Mouse (Mus musculus): ENCODE results near the gene Atrnl1. TPM values are rescaled to one million over a fixed set of nuclear protein-coding genes. Genes with fewer than 3 reads are reported as not detected.
A peak's percentile ranks its signal among the peaks of the same experiment; 100 is the strongest.

Atrnl1 gene
- 5.5 and 5.7 TPM in 2 replicates for polyA plus RNA-seq (2015; fragmentation: Nextera tagmentation; extraction: Ambion mirVana)

DNA sequence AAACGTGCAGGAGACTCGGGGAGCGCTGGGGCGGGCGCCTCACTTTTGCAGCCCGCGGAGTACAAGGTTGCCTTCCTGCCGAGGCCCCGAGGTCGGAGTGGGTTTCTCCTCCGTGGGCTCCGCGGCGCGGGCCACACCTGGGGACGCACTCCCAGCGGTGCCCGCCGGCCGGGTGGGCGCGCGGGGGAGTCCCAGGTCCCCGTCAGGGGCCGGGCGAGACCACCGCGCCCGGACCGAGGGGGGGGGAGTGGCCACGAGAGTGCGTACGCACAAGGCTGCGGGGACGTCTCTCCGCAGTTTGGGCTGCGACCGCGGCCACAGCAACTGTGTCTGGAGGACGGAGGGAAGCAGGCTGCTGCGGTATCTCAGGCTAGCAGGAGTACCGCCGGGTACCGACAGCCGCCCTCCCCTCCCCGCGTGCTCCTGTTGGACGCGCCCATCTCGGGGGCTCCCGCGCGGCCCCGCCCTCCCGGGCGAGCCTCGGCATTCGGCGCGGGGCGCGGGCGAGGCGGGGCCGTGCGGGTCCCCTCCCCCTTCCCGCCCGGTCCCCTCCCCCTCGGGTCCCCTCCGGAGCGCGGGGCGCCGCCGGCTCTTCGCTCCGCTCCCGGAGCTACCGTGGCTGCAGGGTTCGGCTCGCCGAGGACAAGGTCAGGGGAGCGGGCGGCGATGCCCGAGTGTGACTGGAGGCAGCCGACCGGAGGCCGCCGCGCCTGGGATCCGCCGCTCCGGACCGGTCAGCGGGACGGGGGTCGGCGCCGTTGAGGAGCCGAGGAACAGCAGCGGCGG, at the start of gene Atrnl1:
TSS of gene Atrnl1 (plus strand) at position 559 of the 786 bp plus-strand sequence.
- peak; percentile 93 for ATAC-seq (ENCODE audit: insufficient read depth, low FRiP score)
- Histone ChIP-seq H3K4me2 (ENCODE audit: low read depth, low read length) (peak within 1 kb of the TSS; percentile 84), H3K27ac (ENCODE audit: low read length) (peak within 1 kb of the TSS; percentile 95), H3K27me3 (ENCODE audit: control insufficient read depth, insufficient read depth, low read length) (no peaks in the 10 kb centered on the region), H3K36me3 (ENCODE audit: control insufficient read depth, insufficient read depth, low read length) (no peaks in the 10 kb centered on the region), H3K9ac (ENCODE audit: low read length) (peak within 1 kb of the TSS; percentile 98), H3K4me1 (ENCODE audit: control insufficient read depth, insufficient read depth, low read length) (peaks cover 15% of the 10 kb centered on the region), H3K9me3 (replicated peaks; ENCODE audit: control insufficient read depth, low read length) (no peaks in the 10 kb centered on the region), H3K4me3 (replicated peaks; ENCODE audit: low read length) (peak within 1 kb of the TSS; percentile 88)
- under 1% methylated on average over 99 of the region's 103 CpGs for WGBS

DNA sequence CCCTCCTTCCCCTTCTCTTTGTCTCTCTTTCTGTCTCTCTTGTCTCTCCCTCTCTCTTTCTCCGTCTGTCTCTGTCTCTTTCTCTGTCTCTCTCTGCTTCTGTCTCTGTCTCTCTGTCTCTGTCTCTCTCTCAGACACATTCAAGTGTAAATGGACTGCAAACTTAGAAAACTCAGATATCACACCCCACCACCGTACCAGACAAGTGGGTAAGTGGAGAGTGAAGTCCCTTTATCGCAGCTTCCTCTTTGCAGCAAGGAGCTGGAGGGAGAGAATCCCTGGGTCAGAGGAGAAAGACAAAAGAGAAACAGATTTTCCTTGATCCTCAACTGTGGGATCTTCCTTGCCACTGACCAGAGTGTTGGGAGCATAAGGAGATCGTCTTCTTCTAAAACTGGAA, 49.3 kb upstream of the Atrnl1 start:
- no peaks in the 10 kb centered on the region for H3K36me3 ChIP-seq (ENCODE audit: control insufficient read depth, insufficient read depth, low read length)
- no peak overlapping the region for H3K4me2 ChIP-seq (ENCODE audit: low read depth, low read length)
- 80% methylated on average over 4 of the region's 4 CpGs for WGBS
- H3K9me3 ChIP-seq (replicated peaks; ENCODE audit: control insufficient read depth, low read length), result no peaks in the 10 kb centered on the region; the same call in 1 of the 2 replicates
- H3K4me1 ChIP-seq (ENCODE audit: control insufficient read depth, insufficient read depth, low read length), result peaks cover 4% of the 10 kb centered on the region; the same call in 1 of the 2 replicates
- no peak overlapping the region for H3K4me3 ChIP-seq (replicated peaks; ENCODE audit: low read length)
- no peak overlapping the region for H3K9ac ChIP-seq (ENCODE audit: low read length)
- H3K27me3 ChIP-seq (ENCODE audit: control insufficient read depth, insufficient read depth, low read length), result no peaks in the 10 kb centered on the region
- H3K27ac ChIP-seq (ENCODE audit: low read length), result no peak overlapping the region
- no peak for ATAC-seq (ENCODE audit: insufficient read depth, low FRiP score)

- WGBS, result 67% methylated on average over 6 of the region's 6 CpGs
Observed at GRCm38 (mm10) chr19:57569040-57569439, 41.8 kb upstream of the Atrnl1 start.

DNA sequence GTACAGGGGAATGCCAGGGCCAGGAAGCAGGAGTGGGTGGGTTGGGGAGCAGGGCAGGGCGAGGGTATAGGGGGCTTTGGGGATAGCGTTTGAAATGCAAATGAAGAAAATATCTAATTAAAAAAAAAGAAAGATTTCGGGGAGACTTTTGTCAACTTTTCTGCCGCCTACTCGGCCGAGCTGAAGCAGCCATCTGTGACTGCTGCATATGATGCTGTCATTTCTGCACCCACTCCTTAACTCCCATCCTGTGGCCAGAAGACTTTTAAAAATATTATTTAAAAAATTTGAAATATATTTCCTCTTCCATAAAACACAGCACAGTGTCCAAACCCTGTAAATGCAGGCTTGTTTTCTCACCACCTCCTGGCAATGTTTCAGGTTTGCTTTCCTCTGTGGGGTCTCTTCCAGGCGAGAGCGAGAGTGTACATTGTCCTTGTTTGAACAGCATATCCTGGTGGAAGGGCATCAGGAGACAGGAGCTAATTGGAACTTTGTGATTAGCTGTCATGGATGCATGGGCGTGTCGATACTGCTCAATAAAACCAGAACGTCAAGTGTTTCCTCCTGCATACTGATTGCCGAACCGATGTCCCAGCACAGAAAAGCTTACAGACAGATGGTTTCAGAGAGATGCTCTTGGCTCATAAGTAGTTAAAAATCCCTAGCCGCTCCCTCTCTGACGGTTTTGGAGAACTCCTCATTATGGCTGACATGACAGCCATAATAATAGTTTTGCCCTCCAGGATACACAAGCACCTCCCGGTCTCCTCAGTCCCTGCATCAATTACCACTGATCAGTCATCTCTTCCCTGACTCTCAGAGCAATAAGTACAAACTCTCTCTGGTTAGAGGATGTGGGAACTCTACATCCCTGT, 38.2 kb upstream of the Atrnl1 start:
- H3K9ac ChIP-seq (ENCODE audit: low read length), result no peak overlapping the region
- no peak overlapping the region for H3K4me2 ChIP-seq (ENCODE audit: low read depth, low read length)
- WGBS, result 73% methylated on average over 16 of the region's 16 CpGs
- H3K36me3 ChIP-seq (ENCODE audit: control insufficient read depth, insufficient read depth, low read length), result no peaks in the 10 kb centered on the region
- no peak overlapping the region for H3K4me3 ChIP-seq (replicated peaks; ENCODE audit: low read length)
- ATAC-seq (ENCODE audit: insufficient read depth, low FRiP score), result no peak
- H3K9me3 ChIP-seq (replicated peaks; ENCODE audit: control insufficient read depth, low read length), result no peaks in the 10 kb centered on the region
- H3K27ac ChIP-seq (ENCODE audit: low read length), result no peak overlapping the region
- H3K4me1 ChIP-seq (ENCODE audit: control insufficient read depth, insufficient read depth, low read length), result no peaks in the 10 kb centered on the region; the same call in 1 of the 2 replicates
- H3K27me3 ChIP-seq (ENCODE audit: control insufficient read depth, insufficient read depth, low read length), result no peaks in the 10 kb centered on the region

More at GRCm38 (mm10) chr19:57569040-57569439, 41.8 kb upstream of the Atrnl1 start:
- Histone ChIP-seq H3K4me2 (ENCODE audit: low read depth, low read length) (no peak overlapping the region), H3K9ac (ENCODE audit: low read length) (no peak overlapping the region), H3K27ac (ENCODE audit: low read length) (no peak overlapping the region), H3K36me3 (ENCODE audit: control insufficient read depth, insufficient read depth, low read length) (no peaks in the 10 kb centered on the region), H3K27me3 (ENCODE audit: control insufficient read depth, insufficient read depth, low read length) (no peaks in the 10 kb centered on the region), H3K4me1 (ENCODE audit: control insufficient read depth, insufficient read depth, low read length) (no peaks in the 10 kb centered on the region), H3K4me3 (replicated peaks; ENCODE audit: low read length) (no peak overlapping the region), H3K9me3 (replicated peaks; ENCODE audit: control insufficient read depth, low read length) (no peaks in the 10 kb centered on the region)
- no peak for ATAC-seq (ENCODE audit: insufficient read depth, low FRiP score)

- Histone ChIP-seq H3K4me3 (replicated peaks; ENCODE audit: low read length) (no peak overlapping the region), H3K4me2 (ENCODE audit: low read depth, low read length) (no peak overlapping the region), H3K27me3 (ENCODE audit: control insufficient read depth, insufficient read depth, low read length) (no peaks in the 10 kb centered on the region), H3K27ac (ENCODE audit: low read length) (no peak overlapping the region), H3K9ac (ENCODE audit: low read length) (no peak overlapping the region), H3K4me1 (ENCODE audit: control insufficient read depth, insufficient read depth, low read length) (no peaks in the 10 kb centered on the region; the same call in 1 of the 2 replicates), H3K9me3 (replicated peaks; ENCODE audit: control insufficient read depth, low read length) (no peaks in the 10 kb centered on the region), H3K36me3 (ENCODE audit: control insufficient read depth, insufficient read depth, low read length) (no peaks in the 10 kb centered on the region)
- no peak for ATAC-seq (ENCODE audit: insufficient read depth, low FRiP score)
Observed at GRCm38 (mm10) chr19:57573470-57573869, 37.4 kb upstream of the Atrnl1 start.

DNA sequence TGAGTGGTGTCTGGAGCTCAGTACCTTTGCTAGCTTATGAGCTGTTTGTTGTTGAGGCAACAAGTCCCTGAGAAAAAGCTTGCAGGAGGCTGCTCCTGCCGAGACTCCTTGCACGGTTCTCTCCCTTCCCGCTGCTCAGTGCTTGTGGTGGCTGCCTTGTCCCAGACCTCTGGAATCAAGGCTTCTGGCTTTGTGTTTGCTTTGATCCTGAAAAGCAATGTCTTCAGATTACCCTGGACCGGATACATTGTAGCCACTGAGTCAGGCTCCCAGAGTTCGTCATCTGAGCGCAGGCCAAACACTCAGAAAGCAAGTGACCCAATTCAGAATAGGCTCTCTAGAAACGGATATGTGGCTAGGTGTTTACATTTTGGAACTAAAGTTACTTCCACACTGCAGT, 35.8 kb upstream of the Atrnl1 start:
- 68% methylated on average over 7 of the region's 7 CpGs for WGBS
- no peak for ATAC-seq (ENCODE audit: insufficient read depth, low FRiP score)
- H3K4me3 ChIP-seq (replicated peaks; ENCODE audit: low read length), result no peak overlapping the region

GRCm38 (mm10) chr19:57576836-57577235, 34.0 kb upstream of the Atrnl1 start:
- Histone ChIP-seq H3K27ac (ENCODE audit: low read length) (no peak overlapping the region), H3K9me3 (replicated peaks; ENCODE audit: control insufficient read depth, low read length) (no peaks in the 10 kb centered on the region), H3K4me2 (ENCODE audit: low read depth, low read length) (no peak overlapping the region), H3K9ac (ENCODE audit: low read length) (no peak overlapping the region), H3K36me3 (ENCODE audit: control insufficient read depth, insufficient read depth, low read length) (no peaks in the 10 kb centered on the region), H3K4me1 (ENCODE audit: control insufficient read depth, insufficient read depth, low read length) (no peaks in the 10 kb centered on the region; the same call in 1 of the 2 replicates), H3K27me3 (ENCODE audit: control insufficient read depth, insufficient read depth, low read length) (no peaks in the 10 kb centered on the region), H3K4me3 (replicated peaks; ENCODE audit: low read length) (no peak overlapping the region)
- ATAC-seq (ENCODE audit: insufficient read depth, low FRiP score), result no peak
- 20% methylated on average over 5 of the region's 5 CpGs for WGBS

More for the DNA sequence above, 35.8 kb upstream of the Atrnl1 start:
- no peaks in the 10 kb centered on the region for H3K9me3 ChIP-seq (replicated peaks; ENCODE audit: control insufficient read depth, low read length)
- no peaks in the 10 kb centered on the region for H3K27me3 ChIP-seq (ENCODE audit: control insufficient read depth, insufficient read depth, low read length)
- H3K4me2 ChIP-seq (ENCODE audit: low read depth, low read length), result no peak overlapping the region
- no peak overlapping the region for H3K27ac ChIP-seq (ENCODE audit: low read length)
- no peak overlapping the region for H3K9ac ChIP-seq (ENCODE audit: low read length)
- H3K36me3 ChIP-seq (ENCODE audit: control insufficient read depth, insufficient read depth, low read length), result no peaks in the 10 kb centered on the region
- H3K4me1 ChIP-seq (ENCODE audit: control insufficient read depth, insufficient read depth, low read length), result no peaks in the 10 kb centered on the region; the same call in 1 of the 2 replicates

- H3K4me2 ChIP-seq (ENCODE audit: low read depth, low read length), result no peak overlapping the region
- H3K27ac ChIP-seq (ENCODE audit: low read length), result no peak overlapping the region
- H3K9ac ChIP-seq (ENCODE audit: low read length), result no peak overlapping the region
- no peak overlapping the region for H3K4me3 ChIP-seq (replicated peaks; ENCODE audit: low read length)
- H3K27me3 ChIP-seq (ENCODE audit: control insufficient read depth, insufficient read depth, low read length), result no peaks in the 10 kb centered on the region
- WGBS, result 80% methylated on average over 6 of the region's 6 CpGs
- H3K36me3 ChIP-seq (ENCODE audit: control insufficient read depth, insufficient read depth, low read length), result no peaks in the 10 kb centered on the region
- no peaks in the 10 kb centered on the region; the same call in 1 of the 2 replicates for H3K4me1 ChIP-seq (ENCODE audit: control insufficient read depth, insufficient read depth, low read length)
- H3K9me3 ChIP-seq (replicated peaks; ENCODE audit: control insufficient read depth, low read length), result no peaks in the 10 kb centered on the region
- ATAC-seq (ENCODE audit: insufficient read depth, low FRiP score), result no peak
Observed at GRCm38 (mm10) chr19:57577256-57577655, 33.6 kb upstream of the Atrnl1 start.

DNA sequence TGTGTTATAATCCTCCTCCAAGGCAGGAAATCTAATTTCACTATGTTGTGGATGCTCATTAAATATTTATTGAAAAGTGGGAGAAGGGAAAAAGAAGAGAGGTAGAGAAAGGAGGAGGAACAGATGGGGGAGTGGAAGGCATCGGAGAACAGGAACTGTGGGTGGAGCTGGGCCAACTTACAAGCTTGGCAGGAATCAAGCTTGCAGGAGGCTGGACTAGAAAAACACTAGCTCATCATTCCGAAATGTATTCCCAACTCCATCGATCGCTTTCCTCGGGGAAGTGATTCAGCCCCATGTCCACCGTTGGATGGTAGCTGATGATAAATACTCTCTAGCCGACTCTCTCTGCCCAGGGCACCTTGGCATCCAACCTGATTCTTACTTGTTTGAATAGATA, 29.9 kb upstream of the Atrnl1 start:
- no peaks in the 10 kb centered on the region for H3K9me3 ChIP-seq (replicated peaks; ENCODE audit: control insufficient read depth, low read length)
- ATAC-seq (ENCODE audit: insufficient read depth, low FRiP score), result no peak
- H3K27ac ChIP-seq (ENCODE audit: low read length), result no peak overlapping the region
- no peak overlapping the region for H3K9ac ChIP-seq (ENCODE audit: low read length)
- peaks cover 5% of the 10 kb centered on the region for H3K4me1 ChIP-seq (ENCODE audit: control insufficient read depth, insufficient read depth, low read length)
- 70% methylated on average over 7 of the region's 7 CpGs for whole genome bisulfite sequencing
- H3K36me3 ChIP-seq (ENCODE audit: control insufficient read depth, insufficient read depth, low read length), result no peaks in the 10 kb centered on the region
- H3K4me2 ChIP-seq (ENCODE audit: low read depth, low read length), result no peak overlapping the region
- no peak overlapping the region for H3K4me3 ChIP-seq (replicated peaks; ENCODE audit: low read length)
- H3K27me3 ChIP-seq (ENCODE audit: control insufficient read depth, insufficient read depth, low read length), result no peaks in the 10 kb centered on the region
